Mouse (Mus musculus) R1 (cell line): ENCODE measurements around the gene Snx12.
A peak's percentile ranks its signal among the peaks of the same experiment; 100 is the strongest.

Source experiments
- DNase-seq: peaks from one replicate; pipeline ENCODE4 v3.0.0-alpha.2; 2018; ENCODE audit warnings: low read depth, low spot score

The Snx12 gene

DNA sequence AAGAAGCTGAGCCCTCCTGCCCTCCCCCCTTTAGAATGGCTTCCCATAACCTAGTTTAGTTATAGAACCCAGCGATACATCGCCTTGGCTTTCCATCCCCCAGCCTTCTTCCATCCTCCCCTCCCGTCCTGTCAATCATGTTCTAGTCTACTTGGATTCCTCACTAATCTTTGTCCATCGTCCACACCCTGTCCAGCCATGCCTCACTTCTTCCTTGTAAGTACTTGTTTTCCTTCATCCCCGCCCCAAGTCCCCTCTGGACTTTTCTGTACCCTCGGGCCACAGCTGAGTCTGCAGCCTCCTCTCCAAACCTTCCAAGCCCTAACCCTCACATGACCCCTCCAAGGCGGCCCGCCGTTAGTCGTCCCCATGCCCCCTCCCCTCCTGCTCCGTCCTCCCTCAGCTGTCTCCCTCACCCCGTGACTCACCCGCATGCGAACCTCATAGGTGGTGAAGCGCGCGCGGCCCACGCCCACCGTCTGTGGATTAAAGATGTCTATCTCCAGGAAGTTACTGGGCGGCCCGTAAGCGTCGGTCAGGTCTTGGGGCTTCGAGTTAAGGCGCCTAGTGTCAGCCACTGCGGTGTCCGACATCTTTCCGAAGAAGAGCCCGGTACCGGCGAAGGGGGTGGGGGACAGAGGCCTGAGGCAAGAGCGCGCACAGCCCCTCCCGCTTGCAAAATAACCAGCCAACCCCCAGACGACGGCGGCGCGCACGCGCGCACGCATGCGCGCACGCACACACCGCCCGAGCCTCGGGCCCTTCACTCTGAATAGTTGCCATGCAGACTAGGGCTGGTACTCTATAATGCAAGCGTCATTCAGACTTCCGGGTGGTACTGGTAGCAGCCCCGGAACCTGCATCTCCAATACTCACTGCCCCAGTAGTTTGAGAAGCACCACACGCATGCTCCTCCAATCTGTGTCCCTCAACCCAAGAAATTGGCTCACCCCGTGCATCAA, at the start of gene Snx12:
Snx12 (minus strand) TSS at position 730 of the 962 bp plus-strand sequence.
- DNase-seq = peak; percentile 98

- DNase-seq = no peak
Measured at GRCm38 (mm10) chrX:101268755-101269124, 46.4 kb upstream of the Snx12 start, which contains the start of gene Gm20489. Gene Gm20489 (minus strand): TSS chrX:101269023.

DNA sequence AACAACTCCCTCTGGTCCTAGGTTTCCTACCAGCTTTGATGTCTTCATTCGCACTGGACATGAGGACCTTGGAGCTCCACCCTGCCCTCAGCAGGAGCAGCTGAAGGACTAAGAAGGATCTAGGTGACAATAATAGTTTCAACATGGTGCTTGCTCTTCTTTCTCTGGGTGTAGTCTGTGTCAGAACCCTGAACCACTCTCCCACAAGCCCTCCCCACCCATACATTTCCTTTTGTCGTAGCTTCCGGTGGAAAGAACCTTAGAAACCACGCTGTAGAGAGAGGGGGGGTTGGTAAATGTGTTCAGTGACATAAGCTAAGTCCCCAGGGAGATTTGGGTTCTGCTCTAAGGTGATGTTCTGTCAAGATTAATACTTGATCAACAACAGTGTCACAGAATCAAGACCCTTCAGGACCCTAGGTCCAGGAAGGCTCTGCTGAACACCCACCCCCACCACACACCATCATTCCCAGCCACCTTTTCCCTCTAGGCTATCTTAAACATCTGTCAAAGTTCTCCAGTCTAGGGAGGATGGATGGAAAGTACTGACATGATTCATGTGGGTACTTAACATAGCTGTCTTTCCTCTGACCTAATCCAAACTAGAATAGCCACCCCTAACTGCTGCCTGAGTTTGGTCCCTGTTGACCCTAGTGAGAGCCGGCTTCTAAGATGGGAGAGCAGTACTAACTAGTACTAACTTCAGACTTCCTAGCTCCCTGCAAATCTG, 45.8 kb upstream of the Snx12 start, which contains the start of gene Il2rg:
Il2rg (minus strand) TSS at position 231 of the 730 bp plus-strand sequence.
- DNase-seq = no peak

DNA sequence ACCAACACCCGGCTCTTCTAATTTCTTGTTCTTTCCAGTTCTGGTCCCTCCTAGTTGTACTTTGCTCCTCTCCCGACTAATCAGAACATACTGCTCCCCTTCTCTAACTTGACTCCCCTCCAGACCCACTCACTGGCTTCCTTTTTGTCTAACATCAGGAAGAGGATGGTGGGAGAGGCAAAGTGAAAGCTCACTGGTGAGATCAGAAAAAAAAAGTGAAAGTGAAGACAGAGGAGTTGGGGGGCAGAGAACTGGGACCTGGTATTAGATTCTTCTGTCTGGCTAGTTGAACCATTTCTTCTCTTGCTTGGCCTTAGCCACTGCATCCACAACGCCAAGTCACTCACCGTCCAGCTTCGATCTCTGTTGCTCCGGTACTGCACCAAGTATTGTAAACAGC, 44.3 kb upstream of the Snx12 start:
- DNase-seq = no peak

- DNase-seq = no peak
Measured at GRCm38 (mm10) chrX:101263892-101264291, 41.5 kb upstream of the Snx12 start, which contains the start of gene Gm614. Gene Gm614 (minus strand): TSS chrX:101263992.

- DNase-seq = peak; percentile 91
Measured at GRCm38 (mm10) chrX:101260441-101261325, 38.3 kb upstream of the Snx12 start.

GRCm38 (mm10) chrX:101256603-101257002, 34.2 kb upstream of the Snx12 start:
- peak; percentile 47 for DNase-seq

DNA sequence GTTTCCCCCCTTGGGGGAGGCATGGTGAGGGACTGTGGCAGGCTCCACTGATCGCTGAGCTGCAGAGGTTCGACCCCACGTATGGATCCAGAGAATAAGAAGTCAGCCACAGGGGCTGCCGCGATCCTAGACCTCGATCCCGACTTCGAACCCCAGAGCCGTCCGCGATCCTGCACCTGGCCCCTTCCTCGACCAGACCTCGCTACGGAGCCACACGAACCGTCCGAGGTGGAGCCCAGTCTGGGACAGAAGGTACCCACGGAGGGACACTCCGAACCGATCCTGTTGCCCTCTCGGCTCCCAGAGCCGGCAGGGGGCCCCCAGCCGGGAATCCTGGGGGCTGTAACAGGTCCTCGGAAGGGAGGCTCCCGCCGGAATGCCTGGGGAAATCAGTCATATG, 32.4 kb upstream of the Snx12 start:
- peak; percentile 23 for DNase-seq

GRCm38 (mm10) chrX:101253952-101254729, 31.8 kb upstream of the Snx12 start, which contains the start of gene Foxo4:
Gene Foxo4 (plus strand): TSS chrX:101254528.
- peak; percentile 96 for DNase-seq

DNA sequence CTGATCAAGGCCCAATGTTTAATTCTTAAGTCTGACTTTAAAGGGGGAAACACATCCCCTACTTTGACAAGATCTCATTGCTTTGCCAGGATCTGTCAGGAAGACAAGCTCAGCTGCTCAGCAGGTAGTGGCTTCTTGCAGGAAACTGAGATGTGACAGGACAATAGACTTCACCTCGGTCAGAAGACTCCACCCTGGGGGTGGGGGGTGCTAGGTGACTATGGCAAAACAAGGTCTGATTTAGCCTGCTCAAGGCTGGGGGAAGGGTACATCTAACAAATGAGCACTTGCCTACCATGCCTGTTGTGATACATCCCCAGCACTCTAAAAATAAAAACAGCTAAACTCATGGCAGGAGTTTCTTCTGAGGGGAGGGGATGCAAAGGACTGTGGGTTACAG, 22.6 kb upstream of the Snx12 start:
- peak; percentile 91 for DNase-seq

GRCm38 (mm10) chrX:101222796-101223162, 416 bp upstream of the Snx12 start:
- DNase-seq = no peak

DNA sequence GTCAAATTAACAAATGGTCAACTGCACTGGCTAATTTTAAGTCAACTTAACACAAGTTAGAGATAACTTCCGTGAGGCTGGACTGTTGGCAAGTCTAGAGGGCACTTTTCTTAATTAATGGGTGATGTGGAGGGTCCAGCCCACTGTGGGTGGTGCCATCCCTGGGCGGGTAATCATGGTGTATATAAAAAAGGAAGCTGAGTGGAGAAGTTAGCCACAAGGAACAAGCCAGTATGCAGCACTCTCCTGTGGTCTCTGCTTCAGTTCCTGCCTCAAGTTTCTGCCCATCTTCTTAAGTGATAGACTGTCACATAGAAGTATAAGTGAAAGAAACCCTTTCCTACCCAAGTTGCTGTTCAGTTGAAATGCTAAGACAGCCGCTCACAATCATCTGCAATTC, 33.1 kb downstream of the Snx12 start:
- no peak for DNase-seq

- DNase-seq = no peak
Measured at GRCm38 (mm10) chrX:101187647-101188046, 34.7 kb downstream of the Snx12 start.

- DNase-seq = no peak
Measured at GRCm38 (mm10) chrX:101173388-101173787, 49.0 kb downstream of the Snx12 start.

DNA sequence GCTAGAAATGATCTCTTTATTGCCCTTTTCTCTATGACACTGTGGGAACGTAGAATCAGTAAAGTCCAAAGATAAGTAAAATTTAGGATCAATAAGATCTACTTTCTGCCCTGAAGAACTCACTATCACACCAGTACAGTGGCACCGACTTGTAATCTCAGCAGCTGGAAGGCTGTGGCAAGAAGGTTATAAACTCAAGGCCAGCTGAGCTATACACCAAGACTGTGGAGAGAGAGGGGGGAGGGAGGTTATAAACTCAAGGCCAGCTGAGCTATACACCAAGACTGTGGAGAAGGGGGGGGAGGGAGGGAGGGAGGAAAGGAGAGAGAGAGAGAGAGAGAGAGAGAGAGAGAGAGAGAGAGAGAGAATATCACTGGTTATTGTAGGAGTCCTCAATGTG, 53.9 kb downstream of the Snx12 start:
- no peak for DNase-seq

DNA sequence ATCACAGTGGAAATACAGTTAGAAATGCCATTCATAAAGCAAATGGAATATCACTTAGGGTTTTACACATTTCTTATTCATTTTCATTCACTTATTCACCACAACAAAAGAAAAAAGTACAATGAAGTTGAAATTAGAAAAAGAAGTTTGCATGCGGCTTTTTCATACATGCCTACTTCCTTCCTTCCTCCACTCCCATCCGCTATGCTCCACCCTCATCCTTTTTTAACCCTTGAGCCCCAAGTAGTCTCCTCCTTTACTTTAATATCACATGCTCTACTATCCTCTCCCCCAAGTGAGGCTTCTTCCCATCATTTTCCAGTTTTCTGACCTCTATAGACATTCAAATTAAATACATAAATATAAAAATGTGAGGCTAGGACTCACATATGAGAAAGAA, 58.6 kb downstream of the Snx12 start:
- no peak for DNase-seq

DNA sequence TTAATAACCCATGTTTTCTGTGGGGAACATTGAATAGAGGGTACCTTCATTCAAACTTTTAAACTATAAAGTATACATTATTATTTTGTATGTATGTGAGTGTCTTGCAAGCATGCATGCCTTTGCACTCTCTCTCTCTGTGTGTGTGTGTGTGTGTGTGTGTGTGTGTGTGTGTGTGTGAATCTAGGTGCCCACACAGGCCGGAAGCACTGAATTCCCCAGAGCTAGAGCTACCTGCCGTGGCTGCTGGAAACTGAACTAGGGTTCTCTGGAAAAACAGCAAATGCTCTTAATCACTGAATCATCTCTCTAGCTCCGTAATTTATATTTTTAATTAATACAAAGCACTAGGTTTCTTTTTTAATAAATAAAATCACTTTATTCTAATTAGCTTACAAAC, 59.1 kb downstream of the Snx12 start:
- no peak for DNase-seq

DNA sequence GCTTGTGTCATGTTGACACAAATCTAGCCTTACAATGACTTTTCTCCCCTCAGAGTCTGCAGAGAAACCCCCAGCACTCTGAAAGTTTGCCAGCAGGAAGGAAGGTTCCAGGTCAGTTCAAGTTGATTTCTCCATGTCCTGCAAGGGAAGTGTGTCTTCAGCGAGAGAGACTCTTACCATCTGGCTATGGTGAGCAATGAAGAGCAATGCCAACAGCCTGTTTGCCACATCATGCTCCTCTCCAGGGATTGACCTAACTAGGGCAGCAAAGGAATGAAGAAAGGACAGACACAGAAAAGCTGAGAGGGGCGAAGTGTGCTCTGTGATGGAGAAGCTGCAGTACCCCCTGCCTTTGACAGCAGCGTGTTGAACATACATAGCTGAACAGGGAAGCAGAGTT, 59.8 kb downstream of the Snx12 start:
- DNase-seq = no peak

DNA sequence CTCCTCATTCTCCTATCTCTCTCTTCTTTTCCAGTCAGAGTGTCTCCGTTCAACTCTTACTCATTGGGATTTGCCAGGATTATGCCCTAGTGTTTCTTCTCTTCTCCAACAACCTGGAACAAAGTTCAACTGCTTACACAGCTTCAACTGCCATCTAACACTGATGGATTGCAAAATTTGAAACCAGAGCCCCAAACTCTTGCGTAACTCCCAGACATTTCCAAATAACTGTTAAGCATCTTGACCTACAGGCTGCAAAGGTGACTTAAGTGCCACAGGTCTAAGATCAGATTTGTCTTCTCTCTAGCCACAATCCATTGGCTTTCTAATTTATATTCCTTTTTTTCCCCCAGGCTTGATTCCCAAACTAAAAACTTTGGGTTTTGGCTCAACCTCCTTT, 64.9 kb downstream of the Snx12 start:
- no peak for DNase-seq

DNA sequence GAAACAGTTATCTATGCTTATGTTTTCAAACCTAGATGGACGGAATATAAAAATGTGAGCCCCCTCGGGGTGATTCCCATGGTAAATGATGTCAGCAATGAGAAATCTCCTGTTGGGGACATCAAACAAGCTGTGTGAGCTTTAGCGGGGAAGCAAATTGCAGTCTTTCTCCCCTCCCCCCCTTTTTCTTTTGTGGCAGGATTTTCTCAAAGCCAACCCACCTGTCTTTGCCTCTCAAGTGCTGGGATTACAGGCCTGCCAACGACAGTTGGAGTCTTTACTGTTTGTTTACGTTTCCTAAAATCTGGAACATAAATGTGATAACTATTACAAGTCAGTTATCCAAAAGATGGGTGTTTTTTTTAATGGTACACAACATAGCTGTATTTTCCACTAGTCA, 66.0 kb downstream of the Snx12 start:
- DNase-seq = no peak

GRCm38 (mm10) chrX:101147506-101147905, 74.9 kb downstream of the Snx12 start:
- no peak for DNase-seq
